Mouse (Mus musculus): ENCODE results near the gene Cmss1.
A peak's percentile ranks its signal among the peaks of the same experiment; 100 is the strongest.
"Not testable (repeated sequence)": the region's sequence is repeated elsewhere in the genome, so short reads cannot be mapped to it uniquely, and the experiment has no call there.

Gene Cmss1

GRCm38 (mm10) chr16:57391171-57391570, 215.5 kb downstream of the Cmss1 start:
- not testable (repeated sequence) for DNase-seq (ENCODE audit: low read depth, low spot score)

- no peak for DNase-seq (ENCODE audit: low read depth, low spot score)
Measured at GRCm38 (mm10) chr16:57389566-57390251, 217.0 kb downstream of the Cmss1 start.

GRCm38 (mm10) chr16:57384274-57384673, 222.4 kb downstream of the Cmss1 start:
- no peak for DNase-seq (ENCODE audit: low read depth, low spot score)

GRCm38 (mm10) chr16:57383266-57383971, 223.2 kb downstream of the Cmss1 start:
- DNase-seq (ENCODE audit: low read depth, low spot score): no peak

- DNase-seq (ENCODE audit: low read depth, low spot score): no peak
Measured at GRCm38 (mm10) chr16:57378631-57379330, 227.9 kb downstream of the Cmss1 start.

- no peak for DNase-seq (ENCODE audit: low read depth, low spot score)
Measured at GRCm38 (mm10) chr16:57375248-57375837, 231.3 kb downstream of the Cmss1 start.

GRCm38 (mm10) chr16:57372156-57372555, 234.5 kb downstream of the Cmss1 start:
- DNase-seq (ENCODE audit: low read depth, low spot score): no peak

- DNase-seq (ENCODE audit: low read depth, low spot score): no peak
Measured at GRCm38 (mm10) chr16:57369846-57370496, 236.7 kb downstream of the Cmss1 start.

GRCm38 (mm10) chr16:57366941-57367694, 239.5 kb downstream of the Cmss1 start:
- no peak for DNase-seq (ENCODE audit: low read depth, low spot score)

GRCm38 (mm10) chr16:57366141-57366540, 240.5 kb downstream of the Cmss1 start:
- DNase-seq (ENCODE audit: low read depth, low spot score): peak; percentile 64

GRCm38 (mm10) chr16:57364498-57364897, 242.2 kb downstream of the Cmss1 start:
- no peak for DNase-seq (ENCODE audit: low read depth, low spot score)

GRCm38 (mm10) chr16:57362679-57363401, 243.8 kb downstream of the Cmss1 start:
- DNase-seq (ENCODE audit: low read depth, low spot score): no peak

GRCm38 (mm10) chr16:57360785-57361184, 245.9 kb downstream of the Cmss1 start:
- no peak for DNase-seq (ENCODE audit: low read depth, low spot score)

- DNase-seq (ENCODE audit: low read depth, low spot score): no peak
Measured at GRCm38 (mm10) chr16:57359251-57359650, 247.4 kb downstream of the Cmss1 start.

- no peak for DNase-seq (ENCODE audit: low read depth, low spot score)
Measured at GRCm38 (mm10) chr16:57357011-57357410, 249.7 kb downstream of the Cmss1 start.

- DNase-seq (ENCODE audit: low read depth, low spot score): no peak
Measured at GRCm38 (mm10) chr16:57356454-57356853, 250.2 kb downstream of the Cmss1 start.

- no peak for DNase-seq (ENCODE audit: low read depth, low spot score)
Measured at GRCm38 (mm10) chr16:57353932-57354331, 252.7 kb downstream of the Cmss1 start.

GRCm38 (mm10) chr16:57353166-57353721, 253.4 kb downstream of the Cmss1 start:
- DNase-seq (ENCODE audit: low read depth, low spot score): no peak

GRCm38 (mm10) chr16:57352751-57353150, 253.9 kb downstream of the Cmss1 start, which contains the start of gene Filip1l:
Gene Filip1l (plus strand): TSS chr16:57353093.
- no peak for DNase-seq (ENCODE audit: low read depth, low spot score)

GRCm38 (mm10) chr16:57349689-57350088, 257.0 kb downstream of the Cmss1 start:
- no peak for DNase-seq (ENCODE audit: low read depth, low spot score)
